Mouse (Mus musculus): ENCODE results near the gene Bzw2. TPM values are rescaled to one million over a fixed set of nuclear protein-coding genes. Genes with fewer than 3 reads are reported as not detected.

The Bzw2 gene
- polyA plus RNA-seq, 1 experiment from 2014 or later = 343 TPM

- Histone ChIP-seq H3K27ac (replicated peaks) (no peak overlapping the region), H3K9me3 (no peaks in the 10 kb centered on the region), H3K9ac (no peak overlapping the region), H3K27me3 (no peaks in the 10 kb centered on the region), H3K4me3 (no peak overlapping the region), H3K36me3 (no peaks in the 10 kb centered on the region), H3K4me1 (replicated peaks) (no peaks in the 10 kb centered on the region), H3K4me2 (no peak overlapping the region)
- WGBS = 85% methylated on average over 1 of the region's 1 CpGs
- ATAC-seq (ENCODE audit: low FRiP score, low read depth) = no peak
Observed at GRCm38 (mm10) chr12:36050276-36050675, 107.6 kb downstream of the Bzw2 start.

- H3K4me3 ChIP-seq = no peak overlapping the region
- no peak overlapping the region for H3K4me2 ChIP-seq
- H3K9ac ChIP-seq = no peak overlapping the region
- ATAC-seq (ENCODE audit: low FRiP score, low read depth) = no peak
- no peak overlapping the region for H3K27ac ChIP-seq (replicated peaks)
- no peaks in the 10 kb centered on the region for H3K9me3 ChIP-seq
- WGBS = 78% methylated on average over 2 of the region's 2 CpGs
- H3K27me3 ChIP-seq = no peaks in the 10 kb centered on the region
- H3K4me1 ChIP-seq (replicated peaks) = no peaks in the 10 kb centered on the region
- no peaks in the 10 kb centered on the region for H3K36me3 ChIP-seq
Observed at GRCm38 (mm10) chr12:36047593-36047992, 110.3 kb downstream of the Bzw2 start.

DNA sequence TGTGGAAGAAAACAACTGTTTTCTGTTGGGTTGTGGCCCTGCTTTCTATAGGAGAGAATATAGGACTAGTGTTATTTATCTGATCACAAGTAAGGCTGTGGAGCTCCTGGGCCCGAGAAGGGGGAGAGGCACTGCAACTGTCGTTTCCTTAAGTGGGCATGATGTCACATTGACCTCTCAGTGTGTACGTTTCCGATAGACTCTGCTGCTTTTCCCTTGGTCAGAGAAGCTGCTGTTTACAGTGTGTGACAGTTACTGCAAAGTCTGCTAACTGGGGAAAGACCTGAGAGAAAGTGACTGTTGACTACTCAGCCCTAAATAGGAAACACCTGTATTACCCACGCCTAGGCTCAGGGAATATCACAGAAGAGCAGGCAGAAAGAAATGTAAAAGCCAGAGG lies 111.7 kb downstream of the Bzw2 start:
- no peaks in the 10 kb centered on the region for H3K27me3 ChIP-seq
- H3K9me3 ChIP-seq = no peaks in the 10 kb centered on the region
- WGBS = 60% methylated on average over 5 of the region's 5 CpGs
- no peak overlapping the region for H3K4me3 ChIP-seq
- no peaks in the 10 kb centered on the region for H3K4me1 ChIP-seq (replicated peaks)
- H3K9ac ChIP-seq = no peak overlapping the region
- H3K36me3 ChIP-seq = no peaks in the 10 kb centered on the region
- H3K27ac ChIP-seq (replicated peaks) = no peak overlapping the region
- no peak for ATAC-seq (ENCODE audit: low FRiP score, low read depth)
- no peak overlapping the region for H3K4me2 ChIP-seq

- Histone ChIP-seq H3K4me1 (replicated peaks) (peaks cover 5% of the 10 kb centered on the region), H3K27me3 (no peaks in the 10 kb centered on the region), H3K9me3 (no peaks in the 10 kb centered on the region), H3K9ac (no peak overlapping the region), H3K4me2 (no peak overlapping the region), H3K36me3 (no peaks in the 10 kb centered on the region), H3K27ac (replicated peaks) (no peak overlapping the region), H3K4me3 (no peak overlapping the region)
- no peak for ATAC-seq (ENCODE audit: low FRiP score, low read depth)
- WGBS = 85% methylated on average over 2 of the region's 2 CpGs
Observed at GRCm38 (mm10) chr12:36044691-36045090, 113.2 kb downstream of the Bzw2 start.

DNA sequence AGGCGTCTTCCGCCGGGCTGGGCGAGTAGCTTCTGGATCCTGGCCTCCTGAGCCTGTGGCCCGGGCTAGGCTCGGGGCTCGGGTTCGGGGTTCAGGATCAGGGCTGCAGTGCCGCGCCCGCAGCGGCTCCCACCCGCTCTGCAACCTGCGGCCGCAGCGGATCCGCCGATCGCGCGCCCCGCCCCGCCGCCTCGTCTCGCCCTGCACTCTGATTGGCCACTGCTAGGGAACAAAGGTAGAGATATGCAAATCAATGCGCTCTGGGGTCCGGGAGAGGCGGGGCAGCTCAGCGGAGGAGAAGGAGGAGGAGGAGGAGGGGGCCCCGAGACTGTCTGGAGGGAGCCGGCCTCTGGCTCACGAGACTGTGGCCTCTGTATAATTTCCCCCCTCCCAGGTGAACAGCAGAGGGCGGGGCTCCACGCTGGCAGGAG lies 115.5 kb downstream of the Bzw2 start, which contains the start of gene Tspan13:
Gene Tspan13 (minus strand): TSS at position 153 of the 431 bp plus-strand sequence.
- no peaks in the 10 kb centered on the region for H3K9me3 ChIP-seq
- WGBS = under 1% methylated on average over 34 of the region's 35 CpGs

More for the DNA sequence above, 115.5 kb downstream of the Bzw2 start, which contains the start of gene Tspan13:
- H3K4me3 ChIP-seq = peak within 1 kb of the TSS; percentile 87
- no peaks in the 10 kb centered on the region for H3K27me3 ChIP-seq
- peak; percentile 98 for ATAC-seq (ENCODE audit: low FRiP score, low read depth)
- H3K4me1 ChIP-seq (replicated peaks) = peaks cover 12% of the 10 kb centered on the region
- peak within 1 kb of the TSS; percentile 99 for H3K9ac ChIP-seq
- H3K36me3 ChIP-seq = no peaks in the 10 kb centered on the region
- peak within 1 kb of the TSS; percentile 96 for H3K27ac ChIP-seq (replicated peaks)
- peak within 1 kb of the TSS; percentile 69 for H3K4me2 ChIP-seq

Other genes starting within 250 kb of the Bzw2 start
- gene Agr3, start 232.5 kb downstream of the Bzw2 start, polyA plus RNA-seq (2015; fragmentation: Nextera tagmentation; extraction: Ambion mirVana) = 0.45 TPM in 1 of 2 replicates, not detected in the other
- gene Agr2, start 165.2 kb downstream of the Bzw2 start, polyA plus RNA-seq (2015; fragmentation: Nextera tagmentation; extraction: Ambion mirVana) = 0.53 and 0.98 TPM in 2 replicates
- gene Tspan13, start 115.6 kb downstream of the Bzw2 start, polyA plus RNA-seq (2015; fragmentation: Nextera tagmentation; extraction: Ambion mirVana) = 406 and 422 TPM in 2 replicates
- 67.7 and 75.4 TPM in 2 replicates for gene Ankmy2, start 966 bp downstream of the Bzw2 start, polyA plus RNA-seq (2015; fragmentation: Nextera tagmentation; extraction: Ambion mirVana)
- gene Lrrc72, start 95.3 kb upstream of the Bzw2 start, polyA plus RNA-seq (2015; fragmentation: Nextera tagmentation; extraction: Ambion mirVana) = not detected in 2 replicates
- gene Sostdc1, start 156.1 kb upstream of the Bzw2 start, polyA plus RNA-seq (2015; fragmentation: Nextera tagmentation; extraction: Ambion mirVana) = 21.3 and 26.6 TPM in 2 replicates
- 13.9 and 15.3 TPM in 2 replicates for gene Ispd, start 223.4 kb upstream of the Bzw2 start, polyA plus RNA-seq (2015; fragmentation: Nextera tagmentation; extraction: Ambion mirVana)
- 2.9 and 3.2 TPM in 2 replicates for gene D630036H23Rik, start 224.1 kb upstream of the Bzw2 start, polyA plus RNA-seq (2015; fragmentation: Nextera tagmentation; extraction: Ambion mirVana)